Mouse (Mus musculus): Measurements from ENCODE around the gene Crebrf.

Crebrf gene

GRCm38 (mm10) chr17:26715271-26715758 is at the start of gene Crebrf:
Gene Crebrf (plus strand): TSS chr17:26715650.
- peak; percentile 99 for DNase-seq (ENCODE audit: low spot score)

- no peak for DNase-seq (ENCODE audit: low spot score)
Observed at GRCm38 (mm10) chr17:26671268-26671667, 44.2 kb upstream of the Crebrf start.

- DNase-seq (ENCODE audit: low spot score), result no peak
Observed at GRCm38 (mm10) chr17:26675845-26676244, 39.6 kb upstream of the Crebrf start.

GRCm38 (mm10) chr17:26676252-26676615 is 39.2 kb upstream of the Crebrf start:
- DNase-seq (ENCODE audit: low spot score), result peak; percentile 92

- DNase-seq (ENCODE audit: low spot score), result peak; percentile 83
Observed at GRCm38 (mm10) chr17:26676616-26677376, 38.7 kb upstream of the Crebrf start.

- no peak for DNase-seq (ENCODE audit: low spot score)
Observed at GRCm38 (mm10) chr17:26677711-26678637, 37.5 kb upstream of the Crebrf start.

- no peak for DNase-seq (ENCODE audit: low spot score)
Observed at GRCm38 (mm10) chr17:26681276-26681675, 34.2 kb upstream of the Crebrf start.

GRCm38 (mm10) chr17:26686334-26687000 is 29.0 kb upstream of the Crebrf start:
- no peak for DNase-seq (ENCODE audit: low spot score)

GRCm38 (mm10) chr17:26688795-26689735 is 26.4 kb upstream of the Crebrf start:
- peak; percentile 37 for DNase-seq (ENCODE audit: low spot score)

- peak; percentile 53 for DNase-seq (ENCODE audit: low spot score)
Observed at GRCm38 (mm10) chr17:26689810-26690209, 25.6 kb upstream of the Crebrf start.

- DNase-seq (ENCODE audit: low spot score), result no peak
Observed at GRCm38 (mm10) chr17:26690236-26690635, 25.2 kb upstream of the Crebrf start.

GRCm38 (mm10) chr17:26691110-26691509 is 24.3 kb upstream of the Crebrf start:
- no peak for DNase-seq (ENCODE audit: low spot score)

GRCm38 (mm10) chr17:26693424-26693823 is 22.0 kb upstream of the Crebrf start:
- DNase-seq (ENCODE audit: low spot score), result peak; percentile 57

- DNase-seq (ENCODE audit: low spot score), result no peak
Observed at GRCm38 (mm10) chr17:26694171-26694570, 21.3 kb upstream of the Crebrf start.

GRCm38 (mm10) chr17:26695193-26695592 is 20.3 kb upstream of the Crebrf start:
- no peak for DNase-seq (ENCODE audit: low spot score)

GRCm38 (mm10) chr17:26698846-26699245 is 16.6 kb upstream of the Crebrf start:
- no peak for DNase-seq (ENCODE audit: low spot score)

GRCm38 (mm10) chr17:26699819-26700616 is 15.4 kb upstream of the Crebrf start:
- DNase-seq (ENCODE audit: low spot score), result peak; percentile 17

GRCm38 (mm10) chr17:26701565-26701964 is 13.9 kb upstream of the Crebrf start:
- no peak for DNase-seq (ENCODE audit: low spot score)

- DNase-seq (ENCODE audit: low spot score), result peak; percentile 69
Observed at GRCm38 (mm10) chr17:26702621-26703020, 12.8 kb upstream of the Crebrf start.

GRCm38 (mm10) chr17:26703671-26704070 is 11.8 kb upstream of the Crebrf start:
- DNase-seq (ENCODE audit: low spot score), result no peak

Data from MN1 (cell line).